Mouse (Mus musculus): ENCODE measurements around the gene Nrl. TPM values are rescaled to one million over a fixed set of nuclear protein-coding genes. Genes with fewer than 3 reads are reported as not detected.

Gene Nrl
- polyA plus RNA-seq, 1 experiment from 2014 or later, result not detected

DNA sequence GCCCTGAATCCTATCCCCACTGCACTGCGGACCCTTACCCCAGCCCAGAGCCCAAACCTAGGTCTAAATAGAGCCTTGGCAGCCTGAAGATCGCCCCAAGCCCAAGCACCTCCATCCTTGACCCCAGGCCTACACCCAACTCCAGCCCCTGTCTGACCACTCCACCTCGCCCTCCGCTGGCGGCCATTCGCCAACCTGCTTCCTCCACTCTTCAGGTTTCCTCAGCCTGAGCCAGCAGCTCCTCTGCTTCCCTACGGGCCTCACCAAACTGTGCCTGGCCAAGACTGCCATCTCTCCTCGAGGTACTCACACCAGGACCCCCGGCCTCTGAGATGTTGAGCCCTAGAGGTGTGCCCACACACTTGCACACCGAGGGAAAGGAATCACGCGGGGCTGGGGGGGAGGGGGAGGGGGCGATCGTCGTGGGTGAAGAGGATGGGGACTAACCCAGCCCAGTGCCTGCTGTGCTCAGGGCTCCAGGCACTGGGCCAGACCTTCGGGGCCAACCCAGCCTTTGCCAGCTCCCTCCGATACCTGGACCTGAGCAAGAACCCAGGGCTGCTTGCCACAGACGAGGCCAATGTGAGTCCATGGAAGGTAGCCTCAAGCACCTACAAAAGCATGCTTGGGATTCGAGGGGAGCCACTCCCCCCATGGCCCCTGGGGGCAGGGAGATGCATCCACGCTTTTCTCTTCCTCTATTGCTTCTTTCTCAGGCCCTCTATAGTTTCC is 29.1 kb downstream of the Nrl start:
- Histone ChIP-seq H3K36me3 (replicated peaks; ENCODE audit: insufficient read depth, low read length) (no peaks in the 10 kb centered on the region), H3K9ac (replicated peaks) (no peak overlapping the region), H3K9me3 (ENCODE audit: low read length) (no peaks in the 10 kb centered on the region), H3K4me2 (ENCODE audit: low read depth, low read length) (no peak overlapping the region), H3K4me3 (ENCODE audit: low read depth, low read length) (no peak overlapping the region), H3K4me1 (ENCODE audit: insufficient read depth) (peaks cover 12% of the 10 kb centered on the region), H3K27ac (ENCODE audit: low read depth) (no peak overlapping the region), H3K27me3 (ENCODE audit: insufficient read depth, low read length) (peaks cover 10% of the 10 kb centered on the region; the same call in 1 of the 2 replicates)
- DNase-seq (no peak), ATAC-seq (no peak)
- WGBS (ENCODE audit: insufficient replicate concordance), result 71% methylated on average over 17 of the region's 20 CpGs
- TF ChIP-seq CTCF (IDR thresholded peaks at IDR 0.05; ENCODE audit: low read depth), result no peak
- TF ChIP-seq EP300 (IDR thresholded peaks at IDR 0.05; ENCODE audit: low read depth), result no peak

DNA sequence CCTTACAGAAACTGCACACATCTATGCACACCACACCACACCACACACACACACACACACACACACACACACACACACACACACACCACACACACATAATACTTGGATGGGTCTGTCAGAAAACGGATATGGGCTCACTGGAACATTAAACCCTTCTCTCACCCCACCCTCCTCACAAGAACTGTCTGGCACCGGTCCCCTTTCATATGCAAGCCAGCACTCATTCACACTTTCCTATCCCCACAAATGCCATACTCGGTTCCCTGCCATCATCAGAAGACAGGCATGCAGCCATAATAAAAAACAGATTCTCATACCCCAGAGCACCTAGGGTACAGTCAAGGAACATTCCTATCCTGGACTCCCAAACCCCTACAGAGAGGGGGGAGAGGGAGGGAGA is 32.7 kb downstream of the Nrl start:
- Histone ChIP-seq H3K9ac (replicated peaks) (no peak overlapping the region), H3K36me3 (replicated peaks; ENCODE audit: insufficient read depth, low read length) (peaks cover 6% of the 10 kb centered on the region; the same call in 1 of the 2 replicates), H3K27ac (ENCODE audit: low read depth) (no peak overlapping the region), H3K4me3 (ENCODE audit: low read depth, low read length) (no peak overlapping the region), H3K27me3 (ENCODE audit: insufficient read depth, low read length) (peaks cover 15% of the 10 kb centered on the region; the same call in 1 of the 2 replicates), H3K4me1 (ENCODE audit: insufficient read depth) (peaks cover 17% of the 10 kb centered on the region), H3K9me3 (ENCODE audit: low read length) (no peaks in the 10 kb centered on the region), H3K4me2 (ENCODE audit: low read depth, low read length) (0 out of 2 replicates have a peak overlapping the region, but pooled peaks have one; percentile 96)
- no peak for DNase-seq
- ATAC-seq, result no peak
- WGBS (ENCODE audit: insufficient replicate concordance), result 27% methylated on average over 3 of the region's 3 CpGs
- TF ChIP-seq CTCF (IDR thresholded peaks at IDR 0.05; ENCODE audit: low read depth) (no peak), EP300 (IDR thresholded peaks at IDR 0.05; ENCODE audit: low read depth) (no peak)

DNA sequence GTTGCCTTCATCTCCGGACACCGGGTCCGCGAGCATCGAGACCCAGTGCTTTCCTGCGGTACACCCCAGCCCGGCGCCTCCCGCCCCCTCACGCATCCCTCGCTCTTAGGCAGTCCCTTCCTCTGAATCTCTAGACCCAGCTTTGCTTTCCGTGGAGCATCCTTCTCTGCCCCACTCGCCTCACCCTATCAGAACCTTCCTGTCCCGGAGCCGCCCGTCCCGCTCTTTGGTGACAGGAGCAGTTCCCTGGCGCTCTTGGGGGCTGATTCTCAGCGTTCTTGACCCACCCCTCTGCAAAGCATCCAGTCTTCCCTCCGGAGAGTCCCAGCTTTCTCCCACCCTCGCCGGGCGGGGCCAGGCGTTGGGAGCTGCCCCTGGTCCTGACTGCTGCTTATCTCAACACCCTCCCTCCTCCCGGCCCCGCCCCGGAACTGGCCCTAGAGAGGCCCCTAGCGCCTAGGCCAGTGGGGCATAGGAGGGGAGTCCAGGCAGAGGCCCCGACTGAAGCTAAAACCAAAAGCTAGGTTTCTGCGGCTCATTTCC is 33.4 kb downstream of the Nrl start:
- peaks cover 17% of the 10 kb centered on the region for H3K4me1 ChIP-seq (ENCODE audit: insufficient read depth)
- H3K9me3 ChIP-seq (ENCODE audit: low read length), result no peaks in the 10 kb centered on the region
- H3K4me3 ChIP-seq (ENCODE audit: low read depth, low read length), result peak overlapping the region; percentile 65
- DNase-seq (peak; percentile 84), ATAC-seq (peak; percentile 83)
- peaks cover 15% of the 10 kb centered on the region; the same call in 1 of the 2 replicates for H3K27me3 ChIP-seq (ENCODE audit: insufficient read depth, low read length)
- peak overlapping the region; percentile 96 for H3K4me2 ChIP-seq (ENCODE audit: low read depth, low read length)
- under 1% methylated on average over 29 of the region's 30 CpGs for WGBS (ENCODE audit: insufficient replicate concordance)
- TF ChIP-seq CTCF (IDR thresholded peaks at IDR 0.05; ENCODE audit: low read depth) (no peak), EP300 (IDR thresholded peaks at IDR 0.05; ENCODE audit: low read depth) (no peak)
- no peak overlapping the region for H3K27ac ChIP-seq (ENCODE audit: low read depth)
- peak overlapping the region; percentile 40; the same call in 1 of the 2 replicates for H3K9ac ChIP-seq (replicated peaks)
- peaks cover 6% of the 10 kb centered on the region; the same call in 1 of the 2 replicates for H3K36me3 ChIP-seq (replicated peaks; ENCODE audit: insufficient read depth, low read length)

GRCm38 (mm10) chr14:55490361-55491201 is 34.2 kb downstream of the Nrl start, which contains the start of gene Carmil3:
Carmil3 (plus strand) TSS chr14:55490651.
- TF ChIP-seq CTCF (IDR thresholded peaks at IDR 0.05; ENCODE audit: low read depth) (no peak), EP300 (IDR thresholded peaks at IDR 0.05; ENCODE audit: low read depth) (no peak)
- DNase-seq (peak; percentile 62), ATAC-seq (peak; percentile 68)
- Histone ChIP-seq H3K4me3 (ENCODE audit: low read depth, low read length) (peak within 1 kb of the TSS; percentile 65), H3K9ac (replicated peaks) (peak within 1 kb of the TSS; percentile 40; the same call in 1 of the 2 replicates), H3K27ac (ENCODE audit: low read depth) (no peak within 1 kb of the TSS), H3K4me2 (ENCODE audit: low read depth, low read length) (peak within 1 kb of the TSS; percentile 96), H3K36me3 (replicated peaks; ENCODE audit: insufficient read depth, low read length) (peaks cover 13% of the 10 kb centered on the region), H3K9me3 (ENCODE audit: low read length) (no peaks in the 10 kb centered on the region), H3K4me1 (ENCODE audit: insufficient read depth) (peaks cover 17% of the 10 kb centered on the region), H3K27me3 (ENCODE audit: insufficient read depth, low read length) (peaks cover 15% of the 10 kb centered on the region; the same call in 1 of the 2 replicates)
- WGBS (ENCODE audit: insufficient replicate concordance), result 4% methylated on average over 49 of the region's 68 CpGs

GRCm38 (mm10) chr14:55486836-55487235 is 37.9 kb downstream of the Nrl start:
- Histone ChIP-seq H3K9me3 (ENCODE audit: low read length) (no peaks in the 10 kb centered on the region), H3K27me3 (ENCODE audit: insufficient read depth, low read length) (peaks cover 12% of the 10 kb centered on the region; the same call in 1 of the 2 replicates), H3K27ac (ENCODE audit: low read depth) (no peak overlapping the region), H3K4me2 (ENCODE audit: low read depth, low read length) (no peak overlapping the region), H3K4me1 (ENCODE audit: insufficient read depth) (peaks cover 17% of the 10 kb centered on the region), H3K9ac (replicated peaks) (no peak overlapping the region), H3K4me3 (ENCODE audit: low read depth, low read length) (no peak overlapping the region), H3K36me3 (replicated peaks; ENCODE audit: insufficient read depth, low read length) (peaks cover 16% of the 10 kb centered on the region)
- 77% methylated on average over 8 of the region's 8 CpGs for WGBS (ENCODE audit: insufficient replicate concordance)
- TF ChIP-seq CTCF (IDR thresholded peaks at IDR 0.05; ENCODE audit: low read depth) (no peak), EP300 (IDR thresholded peaks at IDR 0.05; ENCODE audit: low read depth) (no peak)
- no peak for DNase-seq
- no peak for ATAC-seq

Measured in liver, postnatal 0 days (tissue).